Mouse (Mus musculus): ENCODE results near the gene Fgf13. TPM values are rescaled to one million over a fixed set of nuclear protein-coding genes. Genes with fewer than 3 reads are reported as not detected.

Fgf13 gene
- polyA plus RNA-seq, 1 experiment = 0.74 TPM

- Histone ChIP-seq H3K4me3 (ENCODE audit: control insufficient read depth, low read depth, low read length) (no peak overlapping the region), H3K4me1 (ENCODE audit: control insufficient read depth, insufficient read depth, low read length) (no peaks in the 10 kb centered on the region), H3K27me3 (ENCODE audit: control insufficient read depth, insufficient read depth, low read length) (no peaks in the 10 kb centered on the region), H3K36me3 (ENCODE audit: control insufficient read depth, insufficient read depth, low read length) (no peaks in the 10 kb centered on the region), H3K27ac (ENCODE audit: control insufficient read depth, insufficient read depth, low read depth, low read length) (no peak overlapping the region)
- TF ChIP-seq POLR2A (IDR thresholded peaks at IDR 0.05; ENCODE audit: control insufficient read depth, low read depth, low read length) = no peak
- TF ChIP-seq CTCF (IDR thresholded peaks at IDR 0.05; ENCODE audit: control insufficient read depth, insufficient read depth, insufficient replicate concordance, low read depth, low read length) = no peak
Measured at GRCm38 (mm10) chrX:59085928-59086327, 481.9 kb downstream of the Fgf13 start.

GRCm38 (mm10) chrX:59080427-59080826 is 487.4 kb downstream of the Fgf13 start:
- H3K27ac ChIP-seq (ENCODE audit: control insufficient read depth, insufficient read depth, low read depth, low read length) = no peak overlapping the region
- no peaks in the 10 kb centered on the region for H3K36me3 ChIP-seq (ENCODE audit: control insufficient read depth, insufficient read depth, low read length)
- H3K27me3 ChIP-seq (ENCODE audit: control insufficient read depth, insufficient read depth, low read length) = no peaks in the 10 kb centered on the region
- TF ChIP-seq CTCF (IDR thresholded peaks at IDR 0.05; ENCODE audit: control insufficient read depth, insufficient read depth, insufficient replicate concordance, low read depth, low read length) = no peak
- no peak for TF ChIP-seq POLR2A (IDR thresholded peaks at IDR 0.05; ENCODE audit: control insufficient read depth, low read depth, low read length)
- H3K4me1 ChIP-seq (ENCODE audit: control insufficient read depth, insufficient read depth, low read length) = no peaks in the 10 kb centered on the region
- H3K4me3 ChIP-seq (ENCODE audit: control insufficient read depth, low read depth, low read length) = no peak overlapping the region

- no peaks in the 10 kb centered on the region for H3K36me3 ChIP-seq (ENCODE audit: control insufficient read depth, insufficient read depth, low read length)
- H3K4me3 ChIP-seq (ENCODE audit: control insufficient read depth, low read depth, low read length) = no peak overlapping the region
- H3K27me3 ChIP-seq (ENCODE audit: control insufficient read depth, insufficient read depth, low read length) = no peaks in the 10 kb centered on the region
- no peaks in the 10 kb centered on the region for H3K4me1 ChIP-seq (ENCODE audit: control insufficient read depth, insufficient read depth, low read length)
- no peak overlapping the region for H3K27ac ChIP-seq (ENCODE audit: control insufficient read depth, insufficient read depth, low read depth, low read length)
- TF ChIP-seq CTCF (IDR thresholded peaks at IDR 0.05; ENCODE audit: control insufficient read depth, insufficient read depth, insufficient replicate concordance, low read depth, low read length) = no peak
- no peak for TF ChIP-seq POLR2A (IDR thresholded peaks at IDR 0.05; ENCODE audit: control insufficient read depth, low read depth, low read length)
Measured at GRCm38 (mm10) chrX:59072083-59072482, 495.8 kb downstream of the Fgf13 start.

GRCm38 (mm10) chrX:59063157-59063556 is 504.7 kb downstream of the Fgf13 start:
- no peaks in the 10 kb centered on the region for H3K27me3 ChIP-seq (ENCODE audit: control insufficient read depth, insufficient read depth, low read length)
- H3K36me3 ChIP-seq (ENCODE audit: control insufficient read depth, insufficient read depth, low read length) = no peaks in the 10 kb centered on the region
- no peak overlapping the region for H3K4me3 ChIP-seq (ENCODE audit: control insufficient read depth, low read depth, low read length)
- no peak overlapping the region for H3K27ac ChIP-seq (ENCODE audit: control insufficient read depth, insufficient read depth, low read depth, low read length)
- no peak for TF ChIP-seq POLR2A (IDR thresholded peaks at IDR 0.05; ENCODE audit: control insufficient read depth, low read depth, low read length)
- no peak for TF ChIP-seq CTCF (IDR thresholded peaks at IDR 0.05; ENCODE audit: control insufficient read depth, insufficient read depth, insufficient replicate concordance, low read depth, low read length)
- no peaks in the 10 kb centered on the region for H3K4me1 ChIP-seq (ENCODE audit: control insufficient read depth, insufficient read depth, low read length)

- Histone ChIP-seq H3K27me3 (ENCODE audit: control insufficient read depth, insufficient read depth, low read length) (no peaks in the 10 kb centered on the region), H3K4me3 (ENCODE audit: control insufficient read depth, low read depth, low read length) (no peak overlapping the region), H3K36me3 (ENCODE audit: control insufficient read depth, insufficient read depth, low read length) (no peaks in the 10 kb centered on the region), H3K27ac (ENCODE audit: control insufficient read depth, insufficient read depth, low read depth, low read length) (no peak overlapping the region), H3K4me1 (ENCODE audit: control insufficient read depth, insufficient read depth, low read length) (no peaks in the 10 kb centered on the region)
- TF ChIP-seq POLR2A (IDR thresholded peaks at IDR 0.05; ENCODE audit: control insufficient read depth, low read depth, low read length) = no peak
- no peak for TF ChIP-seq CTCF (IDR thresholded peaks at IDR 0.05; ENCODE audit: control insufficient read depth, insufficient read depth, insufficient replicate concordance, low read depth, low read length)
Measured at GRCm38 (mm10) chrX:59034969-59035368, 532.9 kb downstream of the Fgf13 start.
